Mouse (Mus musculus): Measurements from ENCODE around the gene Osbpl10.

DNA sequence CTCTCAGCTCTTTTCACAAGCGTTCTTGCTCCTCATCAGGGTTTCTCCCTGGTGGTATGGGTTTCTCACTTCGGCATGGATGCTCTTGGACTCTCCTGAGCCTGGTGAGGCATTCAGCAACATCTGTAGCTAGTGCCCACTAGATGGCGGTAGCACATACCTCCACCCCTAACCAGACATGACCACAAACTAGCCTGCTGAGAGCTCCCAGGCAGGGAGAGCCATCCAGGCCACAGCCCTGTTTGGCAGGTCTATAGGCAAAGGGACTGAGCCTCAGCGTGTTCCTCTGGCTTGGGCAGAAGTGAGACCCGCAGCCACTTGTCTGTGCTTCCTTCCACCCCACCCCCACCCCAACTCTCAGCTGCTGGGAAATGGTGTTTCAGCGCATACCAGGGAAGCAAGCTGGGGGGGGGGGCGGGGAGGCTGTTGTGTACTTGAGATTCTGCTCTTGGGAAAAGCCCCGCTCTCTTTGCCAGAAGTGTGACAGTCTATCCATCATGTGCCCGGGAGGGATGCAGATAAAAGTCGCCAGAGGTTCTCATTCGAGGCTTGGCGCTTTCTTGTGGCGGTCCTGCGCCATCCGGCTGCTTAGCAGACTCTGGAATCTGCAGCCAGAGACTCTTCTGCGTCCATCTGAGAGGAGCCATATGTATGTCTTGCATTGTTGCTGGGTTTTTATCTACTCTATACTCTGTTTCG lies 110.1 kb downstream of the Osbpl10 start:
- TF ChIP-seq CTCF (IDR thresholded peaks at IDR 0.05; ENCODE audit: control insufficient read depth, insufficient read depth, low read length), result peak; percentile 80
- no peak for TF ChIP-seq POLR2A (IDR thresholded peaks at IDR 0.05; ENCODE audit: borderline replicate concordance, control insufficient read depth, low read depth, low read length)

Measured in bone marrow, adult 2 months (tissue).